Mouse (Mus musculus): ENCODE data around the gene Csnk1g2.
"Not testable (repeated sequence)": the region's sequence is repeated elsewhere in the genome, so short reads cannot be mapped to it uniquely, and the experiment has no call there.

Gene Csnk1g2

DNA sequence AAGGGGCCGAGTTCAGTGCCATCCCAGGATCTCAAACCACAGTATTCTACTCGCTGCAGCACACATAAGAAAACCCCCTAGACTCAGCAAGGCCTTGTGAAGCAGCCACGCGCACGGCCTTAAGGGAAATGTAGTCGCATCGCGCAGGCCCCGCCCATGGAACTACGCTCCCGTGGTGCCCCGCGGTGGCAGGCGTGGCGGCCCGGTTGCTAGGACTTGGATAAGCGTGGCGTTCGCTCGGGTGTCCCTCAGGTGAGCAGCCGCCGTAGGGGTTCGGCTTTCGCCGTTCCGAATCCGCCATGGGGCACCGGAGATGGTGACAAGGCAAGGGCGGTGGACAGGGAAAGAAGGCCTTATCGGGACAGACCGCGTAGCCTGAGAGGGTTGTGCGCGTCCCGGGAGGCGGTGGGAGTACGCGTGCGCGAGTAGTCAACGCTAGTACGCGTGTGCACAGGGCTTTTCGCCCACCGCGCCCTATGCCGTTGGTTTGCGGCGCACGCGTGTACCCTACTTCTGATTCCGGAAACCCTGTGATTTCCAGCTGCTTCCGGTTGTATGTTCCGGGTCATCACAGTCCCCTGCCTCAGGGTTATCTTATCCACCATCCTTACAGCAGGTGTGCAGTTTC, 19.8 kb upstream of the Csnk1g2 start, which contains the start of the genes Scamp4 and Adat3:
Gene Scamp4 (plus strand): TSS at position 175 of the 628 bp plus-strand sequence.
Gene Adat3 (plus strand): TSS at position 183 of the 628 bp plus-strand sequence.
- DNase-seq: peak; percentile 90 to 95

GRCm38 (mm10) chr10:80603364-80603763, 19.3 kb upstream of the Csnk1g2 start:
- DNase-seq: no peak

DNA sequence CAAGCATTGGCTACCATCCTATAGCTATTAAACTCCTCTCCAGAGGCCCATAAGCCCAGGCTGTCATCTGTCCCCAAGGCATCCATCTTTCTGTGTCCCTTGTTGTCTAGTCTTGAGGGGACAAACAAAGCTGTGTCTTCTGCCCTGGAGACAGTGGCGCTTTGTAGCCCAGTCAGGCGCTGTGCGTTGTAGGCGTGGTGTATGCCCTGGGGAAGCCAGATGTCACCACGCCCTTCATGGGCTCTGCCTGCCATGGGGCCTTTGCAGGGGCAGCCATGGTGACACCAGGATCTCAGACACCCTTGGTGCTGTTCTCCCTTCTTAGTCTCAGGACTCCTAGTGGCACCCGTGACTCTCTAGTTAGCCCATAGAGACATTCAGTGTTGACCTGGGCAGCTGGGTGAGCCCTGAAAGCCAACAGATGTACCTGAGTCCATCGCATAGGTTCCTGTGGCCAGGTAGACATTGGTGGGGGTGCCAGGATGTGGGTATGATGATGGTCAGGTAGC, 18.6 kb upstream of the Csnk1g2 start:
- no peak for DNase-seq

DNA sequence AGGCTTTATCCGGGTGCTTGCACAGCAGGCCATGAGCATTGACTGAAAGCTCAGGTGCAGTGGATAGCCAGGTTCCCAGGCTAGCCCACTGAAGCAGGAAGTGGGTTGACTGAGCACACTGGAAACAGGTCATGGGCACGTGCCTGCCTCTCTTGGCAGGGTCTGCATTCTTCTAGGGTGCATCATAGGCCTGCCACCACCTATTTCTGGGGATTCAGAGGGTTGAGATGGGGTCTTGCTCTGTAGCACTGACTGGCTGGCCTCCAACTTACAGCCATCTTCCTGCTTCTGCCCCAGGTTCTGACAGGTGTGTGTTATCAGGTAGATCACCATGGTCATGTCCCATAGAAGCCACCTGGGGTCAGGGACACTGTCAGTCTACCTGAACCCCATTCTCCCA, 17.6 kb upstream of the Csnk1g2 start:
- no peak for DNase-seq

GRCm38 (mm10) chr10:80605721-80606120, 16.9 kb upstream of the Csnk1g2 start, which contains the start of gene Gm49322:
TSS of gene Gm49322 (plus strand) at chr10:80606021.
- DNase-seq: not testable (repeated sequence)

GRCm38 (mm10) chr10:80606306-80606705, 16.3 kb upstream of the Csnk1g2 start:
- DNase-seq: no peak

- DNase-seq: no peak
Measured at GRCm38 (mm10) chr10:80606737-80607350, 15.8 kb upstream of the Csnk1g2 start.

GRCm38 (mm10) chr10:80608435-80608834, 14.2 kb upstream of the Csnk1g2 start:
- DNase-seq: no peak

DNA sequence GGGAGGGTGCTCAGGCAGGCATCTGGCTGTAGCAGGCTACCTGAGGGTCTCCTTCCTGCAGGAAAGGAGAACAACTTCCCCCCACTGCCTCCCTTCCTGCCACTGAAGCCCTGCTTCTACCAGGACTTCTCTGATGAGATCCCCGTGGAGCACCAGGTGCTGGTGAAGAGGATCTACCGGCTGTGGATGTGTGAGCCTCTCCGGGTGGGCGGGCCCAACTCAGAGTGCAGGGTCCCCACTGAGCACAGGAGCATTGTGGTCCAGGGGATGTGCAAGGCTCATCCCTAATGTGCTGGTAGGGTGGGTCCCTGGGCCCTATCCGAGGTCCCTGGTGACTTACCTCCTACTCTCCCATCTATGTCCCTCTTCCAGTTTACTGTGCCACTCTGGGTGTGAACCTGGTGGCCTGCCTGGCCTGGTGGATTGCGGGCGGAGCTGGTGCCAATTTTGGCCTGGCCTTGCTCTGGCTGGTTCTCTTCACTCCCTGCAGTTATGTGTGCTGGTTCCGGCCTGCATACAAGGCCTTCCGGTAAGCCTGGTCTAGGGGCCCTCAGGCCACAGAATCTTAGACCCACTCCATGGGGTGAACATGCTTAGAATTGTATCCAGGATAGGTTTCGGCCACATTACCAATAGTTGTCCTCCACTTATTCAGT, 13.2 kb upstream of the Csnk1g2 start:
- no peak for DNase-seq

DNA sequence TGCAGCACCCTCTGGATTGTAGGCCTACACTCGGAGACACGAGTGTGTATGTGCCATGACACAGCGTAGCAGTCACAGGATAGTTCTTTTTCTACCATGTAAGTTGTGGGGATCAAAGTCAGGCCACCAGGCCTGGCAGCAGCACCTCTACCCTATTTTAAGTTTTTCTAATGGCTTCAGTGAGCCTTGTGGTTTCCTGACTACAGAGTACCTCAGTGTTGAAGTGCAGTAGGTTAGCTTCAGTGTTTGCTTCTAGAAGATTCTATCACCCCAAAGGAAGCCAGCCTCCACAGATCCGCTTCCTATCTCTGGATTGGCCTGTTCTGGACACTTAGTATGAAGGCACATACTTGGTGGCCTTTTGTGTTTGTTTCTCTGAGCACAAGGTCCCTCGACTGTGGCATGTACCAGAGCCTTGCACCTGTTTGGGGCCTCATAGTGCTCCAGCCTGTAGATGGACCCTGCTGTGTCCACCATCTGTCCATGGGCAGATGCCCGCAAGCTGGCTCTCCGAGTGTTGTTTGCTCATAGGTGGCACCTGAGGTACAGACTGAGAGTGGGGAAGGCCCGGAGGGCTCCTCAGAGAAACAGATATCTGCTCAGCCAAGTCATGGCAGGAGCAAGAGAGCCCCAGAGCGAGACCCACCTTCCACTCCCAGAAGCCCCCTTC, 12.4 kb upstream of the Csnk1g2 start:
- DNase-seq: no peak

DNA sequence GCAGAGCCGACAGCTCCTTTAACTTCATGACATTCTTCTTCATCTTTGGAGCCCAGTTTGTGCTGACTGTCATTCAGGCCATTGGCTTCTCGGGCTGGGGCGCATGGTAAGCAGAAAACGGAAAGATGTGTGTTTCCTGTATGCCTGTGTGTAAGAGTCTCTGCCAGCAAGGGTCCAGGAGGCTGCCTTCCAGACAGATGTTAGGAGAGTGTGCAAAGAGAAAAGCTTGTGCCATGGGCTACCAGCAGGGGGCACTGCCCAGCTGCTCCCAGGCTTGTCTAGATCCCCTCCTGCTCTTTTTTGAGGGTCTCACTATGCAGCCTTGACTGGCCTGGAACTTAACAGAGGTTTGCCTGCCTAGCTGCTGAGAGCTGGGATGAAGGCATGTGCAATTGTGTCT, 11.6 kb upstream of the Csnk1g2 start:
- DNase-seq: peak; percentile 56 to 75

DNA sequence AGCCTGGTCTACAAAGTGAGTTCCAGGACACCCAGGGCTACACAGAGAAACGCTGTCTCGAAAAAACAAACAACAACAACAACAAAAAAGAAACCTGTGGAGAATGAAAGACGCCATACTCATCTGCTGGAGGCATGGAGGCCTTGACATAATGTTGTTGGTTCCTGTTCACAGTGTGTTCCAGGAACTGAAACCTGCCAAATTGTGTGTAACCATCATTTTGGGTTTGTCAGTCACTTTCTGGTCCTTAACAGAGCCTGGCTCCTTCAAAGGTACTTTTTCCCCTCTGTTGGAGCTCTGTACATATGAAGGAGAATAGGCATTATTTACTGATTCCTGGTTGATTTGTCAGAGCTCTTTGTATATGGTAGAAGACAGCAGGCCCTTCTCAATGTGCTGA, 10.7 kb upstream of the Csnk1g2 start:
- no peak for DNase-seq

GRCm38 (mm10) chr10:80613821-80614220, 8.8 kb upstream of the Csnk1g2 start:
- DNase-seq: no peak

DNA sequence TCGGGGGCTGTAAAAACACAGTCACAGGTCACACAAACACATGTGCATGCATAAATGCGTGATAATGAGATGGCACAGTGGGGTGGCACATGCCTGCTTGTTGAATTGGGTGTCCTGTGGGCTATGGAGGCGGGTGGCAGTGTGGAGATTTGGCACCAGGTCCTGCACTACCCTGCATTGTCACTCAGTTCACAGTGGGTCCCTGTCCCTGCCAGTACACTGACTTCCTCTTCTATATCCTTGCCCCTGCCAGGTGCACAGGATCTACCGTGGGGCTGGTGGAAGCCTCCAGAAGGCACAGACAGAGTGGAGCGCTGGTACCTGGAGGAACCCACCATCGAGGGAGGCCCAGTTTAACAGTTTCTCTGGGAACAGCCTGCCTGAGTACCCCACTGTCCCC, 8.3 kb upstream of the Csnk1g2 start:
- no peak for DNase-seq

GRCm38 (mm10) chr10:80618181-80618580, 4.5 kb upstream of the Csnk1g2 start:
- DNase-seq: peak; percentile 46 to 48

GRCm38 (mm10) chr10:80619465-80620244, 3.0 kb upstream of the Csnk1g2 start:
- no peak for DNase-seq

DNA sequence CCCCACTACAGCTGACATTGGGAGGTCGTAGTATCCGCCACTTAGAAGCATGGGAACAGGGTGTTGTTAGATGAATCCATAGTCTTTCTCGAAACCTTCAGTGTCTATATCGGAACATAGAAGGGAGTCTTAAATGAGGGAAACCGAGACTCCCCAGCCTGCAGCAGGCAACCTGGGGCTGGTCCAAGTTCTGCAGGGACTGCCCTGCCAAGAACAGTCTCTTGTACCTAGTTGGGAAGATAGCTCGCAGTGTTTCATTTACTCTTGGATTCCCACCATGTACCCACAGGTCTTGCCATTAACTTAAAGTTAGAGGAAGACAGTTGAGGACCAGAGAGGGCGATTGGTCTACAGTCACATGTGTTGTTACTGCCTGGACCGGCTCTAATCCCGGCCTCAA, 2.3 kb upstream of the Csnk1g2 start:
- DNase-seq: no peak

DNA sequence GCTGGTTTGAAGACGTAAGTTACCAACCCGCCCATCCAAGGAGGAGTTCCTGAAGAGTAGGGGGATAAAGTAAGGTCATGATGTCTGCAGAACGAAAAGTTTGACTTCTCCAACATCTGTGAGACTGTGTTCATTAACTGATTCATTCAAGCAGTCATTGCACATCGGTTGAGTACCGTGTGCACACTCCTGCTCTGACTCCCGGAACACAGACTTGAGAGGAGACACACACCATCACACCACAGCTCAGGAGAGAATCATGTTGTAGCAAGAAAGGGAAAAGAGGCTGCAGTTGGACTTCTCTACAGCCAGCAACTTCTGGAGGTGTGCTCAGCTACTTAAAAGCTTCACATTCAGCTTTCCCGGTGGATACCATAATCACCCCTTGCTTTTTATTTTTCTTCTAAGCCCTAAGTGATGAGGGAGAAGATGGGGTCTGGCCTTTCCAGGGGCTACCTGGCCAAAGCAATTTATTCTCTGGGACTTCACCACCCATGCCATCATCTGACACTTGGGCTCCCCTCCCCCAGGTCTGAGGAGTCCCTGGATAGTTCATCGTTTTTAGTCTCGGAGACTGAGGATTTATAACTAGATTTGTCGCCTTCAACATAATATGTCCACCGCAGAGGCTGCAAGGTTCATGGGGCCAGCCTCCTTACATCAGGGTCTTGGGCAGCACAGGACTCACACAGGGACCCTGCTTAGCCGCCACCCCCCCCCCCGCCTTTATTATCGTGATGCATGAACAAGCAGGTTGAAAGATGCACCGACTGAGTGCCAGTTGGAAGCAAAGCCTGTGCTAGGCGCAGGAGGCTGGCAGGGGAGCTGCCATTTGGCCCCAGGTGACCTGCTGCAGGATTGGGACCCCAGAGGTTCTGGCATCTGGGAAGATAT, 1.6 kb upstream of the Csnk1g2 start:
- no peak for DNase-seq

DNA sequence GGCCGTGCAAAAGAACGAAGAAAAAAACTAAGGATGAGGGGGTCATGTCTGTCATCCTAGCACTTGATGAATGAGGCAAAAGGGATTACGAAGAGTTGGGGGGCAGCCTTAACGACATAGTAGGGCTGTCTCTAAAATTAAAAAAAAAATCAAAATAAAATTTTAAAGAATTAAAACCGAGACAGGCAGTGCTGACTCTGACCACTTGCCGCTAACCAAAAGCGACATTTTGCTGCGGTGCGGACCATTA, 1.0 kb upstream of the Csnk1g2 start:
- DNase-seq: no peak

DNA sequence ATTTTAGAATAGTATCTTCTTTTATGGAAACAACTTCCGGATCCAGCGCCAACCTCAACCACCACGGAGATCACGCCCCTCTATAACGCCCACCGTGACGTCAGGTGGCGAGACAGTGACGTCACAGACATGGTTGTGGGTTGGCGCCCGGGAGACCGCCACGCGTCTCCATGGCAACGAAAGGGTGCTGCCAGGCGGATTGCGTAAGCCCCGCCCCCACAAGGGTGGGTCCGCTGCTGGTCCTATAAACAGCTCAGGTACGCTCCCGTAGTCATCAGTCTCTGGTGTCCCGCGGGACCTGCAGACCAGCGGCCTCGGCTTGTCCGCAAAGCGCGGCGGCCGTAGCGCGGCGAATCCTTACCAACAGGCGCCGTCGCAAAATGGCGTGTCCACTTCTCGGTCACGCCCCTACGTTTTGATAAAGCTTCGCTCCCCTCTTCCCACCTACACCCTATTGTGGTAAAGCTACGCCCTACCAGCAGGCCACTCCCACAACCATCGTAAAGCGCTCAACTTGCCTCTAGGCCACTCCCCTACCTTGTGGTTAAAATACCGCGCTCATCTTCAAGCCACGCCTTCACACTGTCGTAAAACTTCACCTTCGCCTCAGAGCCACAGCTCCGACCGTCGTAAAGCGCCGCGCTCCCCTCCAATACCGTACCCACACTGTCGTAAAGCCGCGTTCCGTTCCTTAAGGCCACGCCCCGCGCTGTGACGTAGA, 538 bp upstream of the Csnk1g2 start:
- peak; percentile 98 to 99 for DNase-seq
